ENCODE assay signal across 21 mouse cellular contexts in genomic region chr14:97881976-97882375, GRCm38 (mm10).
DNase-seq lines count a peak whose midpoint lies in the region; ATAC-seq and TF ChIP-seq lines count a peak whose summit lies in the region.
"Had no signal": no experiment of that assay in that cellular context is flagged by ENCODE, and none has a peak within 500 bp of the region (broad histone marks: within the 10 kb centered on the region; RNA-seq: fewer than 3 reads in every experiment).

No protein-coding gene starts in this region.

- no peak for ATAC-seq in hindbrain, embryonic 11.5 days (ENCODE audit: low FRiP score)
- ATAC-seq in hindbrain, embryonic 13.5 days (ENCODE audit: low FRiP score) = no peak
- no peak for ATAC-seq in lung, postnatal 0 days
- ATAC-seq in Patski = no peak

- no peak overlapping the region for H3K4me3 ChIP-seq in hindbrain, embryonic 11.5 days (ENCODE audit: low read depth, low read length)
- H3K4me3 ChIP-seq in hindbrain, embryonic 13.5 days = no peak overlapping the region
- H3K4me3 ChIP-seq in lung, postnatal 0 days (ENCODE audit: low read depth, low read length) = no peak overlapping the region
- H3K4me3 ChIP-seq in small intestine, adult 2 months (ENCODE audit: low read depth, low read length) = no peak overlapping the region
- H3K4me3 ChIP-seq: embryonic facial prominence, embryonic 15.5 days; forebrain, embryonic 10.5 days; heart, embryonic 10.5 days; myocyte had no signal

- H3K36me3 ChIP-seq in hindbrain, embryonic 11.5 days (ENCODE audit: control insufficient read depth, insufficient read depth, low read length) = no peaks in the 10 kb centered on the region
- no peaks in the 10 kb centered on the region for H3K36me3 ChIP-seq in hindbrain, embryonic 13.5 days
- H3K36me3 ChIP-seq in lung, postnatal 0 days (ENCODE audit: insufficient read depth, low read length) = no peaks in the 10 kb centered on the region
- H3K36me3 ChIP-seq in small intestine, adult 2 months (ENCODE audit: control insufficient read depth, insufficient read depth, low read length) = no peaks in the 10 kb centered on the region
- H3K36me3 ChIP-seq: embryonic facial prominence, embryonic 15.5 days; forebrain, embryonic 10.5 days; G1E; heart, embryonic 10.5 days had no signal

- H3K4me2 ChIP-seq in hindbrain, embryonic 11.5 days (replicated peaks; ENCODE audit: low read depth, low read length) = no peak overlapping the region
- H3K4me2 ChIP-seq in hindbrain, embryonic 13.5 days = no peak overlapping the region
- H3K4me2 ChIP-seq in lung, postnatal 0 days (replicated peaks; ENCODE audit: low read depth, low read length) = no peak overlapping the region
- H3K4me2 ChIP-seq: embryonic facial prominence, embryonic 15.5 days had no signal

- peak; percentile 30 for DNase-seq in hindbrain, embryonic 11.5 days (ENCODE audit: low spot score)
- DNase-seq in lung, postnatal 0 days (ENCODE audit: low spot score) = no peak
- DNase-seq in lung, postnatal 4 days = no peak
- no peak for DNase-seq in Patski (ENCODE audit: low read depth, low spot score)
- DNase-seq in urinary bladder, postnatal 25 days (ENCODE audit: low spot score) = no peak
- DNase-seq: adrenal gland, postnatal 14 days; cerebellum, adult 9-11 months; gastrocnemius, postnatal 25 days; kidney, postnatal 10 days; midbrain, embryonic 14.5 days; retina, postnatal 1 day; right cerebral cortex, postnatal 4 days; thymus, adult 18-20 months had no signal

- H3K27me3 ChIP-seq in hindbrain, embryonic 11.5 days (ENCODE audit: control insufficient read depth, insufficient read depth, low read length) = no peaks in the 10 kb centered on the region
- H3K27me3 ChIP-seq in hindbrain, embryonic 13.5 days = no peaks in the 10 kb centered on the region
- no peaks in the 10 kb centered on the region for H3K27me3 ChIP-seq in lung, postnatal 0 days (replicated peaks; ENCODE audit: insufficient read depth, low read length)
- no peaks in the 10 kb centered on the region for H3K27me3 ChIP-seq in Patski
- H3K27me3 ChIP-seq in small intestine, adult 2 months (ENCODE audit: control insufficient read depth, insufficient read depth, low read length) = no peaks in the 10 kb centered on the region
- H3K27me3 ChIP-seq: embryonic facial prominence, embryonic 15.5 days had no signal

- no peak for TF ChIP-seq EP300 in lung, postnatal 0 days (IDR thresholded peaks at IDR 0.05)

- peak; percentile 40 for TF ChIP-seq CTCF in lung, postnatal 0 days (IDR thresholded peaks at IDR 0.05)
- TF ChIP-seq CTCF in Patski (IDR thresholded peaks at IDR 0.05) = peak; percentile 17
- peak; percentile 31; the same call in 1 of the 2 replicates for TF ChIP-seq CTCF in small intestine, adult 2 months (IDR thresholded peaks at IDR 0.05; ENCODE audit: extremely low read depth, insufficient read length, insufficient replicate concordance, low read depth, low read length)

- WGBS in hindbrain, embryonic 11.5 days = 66% methylated on average over 1 of the region's 1 CpGs
- 49% methylated on average over 1 of the region's 1 CpGs for WGBS in hindbrain, embryonic 13.5 days
- WGBS in lung, postnatal 0 days = 37% methylated on average over 1 of the region's 1 CpGs
- 38% methylated on average over 1 of the region's 1 CpGs for WGBS in small intestine, adult 2 months

- no peak overlapping the region for H3K9ac ChIP-seq in hindbrain, embryonic 11.5 days (ENCODE audit: low read depth, low read length)
- H3K9ac ChIP-seq in hindbrain, embryonic 13.5 days = no peak overlapping the region
- H3K9ac ChIP-seq in lung, postnatal 0 days (replicated peaks; ENCODE audit: low read depth) = no peak overlapping the region
- H3K9ac ChIP-seq: embryonic facial prominence, embryonic 15.5 days had no signal

- no peak overlapping the region for H3K27ac ChIP-seq in hindbrain, embryonic 11.5 days (ENCODE audit: low read depth, low read length)
- no peak overlapping the region for H3K27ac ChIP-seq in hindbrain, embryonic 13.5 days
- no peak overlapping the region for H3K27ac ChIP-seq in lung, postnatal 0 days (ENCODE audit: low read length)
- H3K27ac ChIP-seq in small intestine, adult 2 months (ENCODE audit: insufficient read depth, low read depth, low read length) = no peak overlapping the region
- H3K27ac ChIP-seq: embryonic facial prominence, embryonic 15.5 days; forebrain, embryonic 10.5 days; heart, embryonic 10.5 days; macrophage had no signal

- no peaks in the 10 kb centered on the region for H3K9me3 ChIP-seq in hindbrain, embryonic 11.5 days (ENCODE audit: control insufficient read depth, low read length)
- no peaks in the 10 kb centered on the region for H3K9me3 ChIP-seq in hindbrain, embryonic 13.5 days
- H3K9me3 ChIP-seq in lung, postnatal 0 days (ENCODE audit: low read length) = no peaks in the 10 kb centered on the region
- H3K9me3 ChIP-seq: embryonic facial prominence, embryonic 15.5 days; forebrain, embryonic 10.5 days; heart, embryonic 10.5 days had no signal

- CTCF ChIA-PET in Patski (lab: Charles Lee) = no interaction called here

- in situ Hi-C loops in Patski (cut with MboI; ENCODE audit: low pct_unique_long_range_greater_than_20kb) = no loop called here

- POLR2A ChIA-PET in Patski (lab: Charles Lee) = no interaction called here

- TF ChIP-seq POLR2A in small intestine, adult 2 months (IDR thresholded peaks at IDR 0.05; ENCODE audit: low read depth, low read length) = no peak

- H3K4me1 ChIP-seq in hindbrain, embryonic 11.5 days (replicated peaks; ENCODE audit: control insufficient read depth, insufficient read depth, low read length) = no peaks in the 10 kb centered on the region
- H3K4me1 ChIP-seq in hindbrain, embryonic 13.5 days (replicated peaks) = no peaks in the 10 kb centered on the region
- no peaks in the 10 kb centered on the region for H3K4me1 ChIP-seq in lung, postnatal 0 days (ENCODE audit: insufficient read depth, low read depth, low read length)
- peaks cover 2% of the 10 kb centered on the region; the same call in 1 of the 2 replicates for H3K4me1 ChIP-seq in small intestine, adult 2 months (ENCODE audit: control insufficient read depth, insufficient read depth, insufficient read length, low read length)
- H3K4me1 ChIP-seq: embryonic facial prominence, embryonic 15.5 days; forebrain, embryonic 10.5 days had no signal
